Mouse (Mus musculus): Measurements from ENCODE around the gene Cmtm5.
"Not testable (repeated sequence)": the region's sequence is repeated elsewhere in the genome, so short reads cannot be mapped to it uniquely, and the experiment has no call there.

The Cmtm5 gene

DNA sequence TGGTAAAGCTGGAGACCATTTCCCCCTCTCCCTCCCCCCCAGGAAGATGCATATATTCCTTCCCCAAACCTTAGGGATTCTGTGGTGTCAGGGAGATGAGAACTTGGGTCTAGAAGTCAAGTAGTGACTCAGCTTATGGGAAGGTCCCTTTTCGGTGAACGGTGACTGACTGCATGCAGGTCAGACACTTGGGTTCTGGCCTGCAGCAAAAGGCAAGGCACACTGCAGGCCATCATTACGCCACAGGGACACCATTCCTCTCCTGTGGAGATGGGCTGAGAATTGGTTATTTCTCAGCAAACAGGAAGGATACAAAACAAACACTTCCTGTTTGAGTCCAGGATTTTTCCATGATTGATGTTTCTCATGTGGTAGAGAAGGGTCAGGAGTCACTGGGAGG lies 23.1 kb downstream of the Cmtm5 start:
- DNase-seq (ENCODE audit: low read depth, low spot score) = no peak

DNA sequence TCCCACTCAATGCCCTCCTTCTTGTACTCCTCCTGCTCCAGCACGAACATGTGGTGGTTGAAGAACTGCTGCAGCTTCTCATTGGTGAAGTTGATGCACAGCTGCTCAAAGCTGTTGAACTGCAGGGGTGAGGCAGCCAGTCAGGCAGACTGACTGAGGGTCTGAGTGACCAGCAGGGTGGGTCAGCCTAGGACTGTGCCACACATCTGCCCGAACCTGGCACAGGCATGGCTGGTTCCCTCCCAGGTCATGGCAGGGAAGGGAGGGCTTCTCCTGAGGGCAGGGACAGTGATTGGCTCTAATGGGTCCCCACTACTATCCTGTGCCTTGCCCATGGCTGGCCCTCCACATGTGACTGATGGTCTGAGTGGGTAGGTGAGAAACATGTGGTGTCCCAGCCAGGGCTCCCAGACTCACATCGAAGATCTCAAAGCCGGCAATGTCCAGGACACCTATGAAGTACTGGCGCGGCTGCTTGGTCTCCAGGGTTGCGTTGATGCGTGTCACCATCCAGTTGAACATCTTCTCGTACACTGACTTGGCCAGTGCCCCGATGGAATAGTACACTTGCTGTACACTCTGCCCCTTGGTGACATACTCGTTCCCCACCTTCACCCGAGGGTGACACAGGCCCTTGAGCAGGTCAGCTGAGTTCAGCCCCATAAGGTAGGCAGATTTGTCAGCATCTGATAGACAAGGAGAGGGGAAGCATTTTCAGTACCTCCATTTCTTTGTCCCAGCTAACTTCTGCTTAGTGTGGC lies 24.0 kb downstream of the Cmtm5 start:
- DNase-seq (ENCODE audit: low read depth, low spot score) = not testable (repeated sequence)

DNA sequence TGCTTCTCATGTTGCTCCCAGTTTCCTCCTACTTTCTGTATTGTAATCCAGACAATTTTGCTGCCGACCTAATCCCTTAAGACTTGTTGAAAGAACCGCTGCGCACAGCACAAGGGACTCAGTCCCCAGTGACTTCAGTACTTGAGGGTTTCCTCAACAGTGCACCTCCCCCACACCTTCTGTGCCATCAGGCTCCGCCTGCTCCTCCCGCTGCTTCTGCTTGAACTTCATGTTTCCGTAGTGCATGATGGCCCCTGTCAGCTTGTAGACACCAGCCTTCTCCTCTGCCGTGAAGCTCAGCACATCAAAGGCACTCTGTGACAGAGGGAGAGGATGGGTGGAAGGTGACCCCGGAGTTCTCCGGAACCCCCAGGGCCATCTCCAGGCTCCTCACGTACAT lies 24.7 kb downstream of the Cmtm5 start:
- DNase-seq (ENCODE audit: low read depth, low spot score) = no peak

DNA sequence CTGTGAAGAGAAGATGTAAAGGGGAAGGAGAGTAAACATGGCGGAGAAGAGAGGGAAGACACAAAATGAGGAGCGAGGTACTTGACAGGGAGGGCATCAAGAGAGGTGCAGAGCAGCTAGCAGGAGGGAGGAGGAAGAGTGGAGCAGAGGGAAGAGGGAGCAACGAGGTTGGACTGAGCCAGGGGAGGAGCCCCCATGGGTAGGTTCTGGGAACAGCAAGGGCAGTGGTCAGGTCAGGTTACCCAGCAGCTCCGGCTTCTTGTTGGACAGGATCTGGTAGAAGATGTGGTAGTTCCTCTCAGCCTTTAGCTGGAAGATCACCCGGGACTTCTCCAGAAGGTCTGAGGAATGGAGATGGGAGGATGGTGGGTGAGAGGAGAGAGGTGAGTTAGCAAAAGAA lies 25.4 kb downstream of the Cmtm5 start:
- DNase-seq (ENCODE audit: low read depth, low spot score) = no peak

DNA sequence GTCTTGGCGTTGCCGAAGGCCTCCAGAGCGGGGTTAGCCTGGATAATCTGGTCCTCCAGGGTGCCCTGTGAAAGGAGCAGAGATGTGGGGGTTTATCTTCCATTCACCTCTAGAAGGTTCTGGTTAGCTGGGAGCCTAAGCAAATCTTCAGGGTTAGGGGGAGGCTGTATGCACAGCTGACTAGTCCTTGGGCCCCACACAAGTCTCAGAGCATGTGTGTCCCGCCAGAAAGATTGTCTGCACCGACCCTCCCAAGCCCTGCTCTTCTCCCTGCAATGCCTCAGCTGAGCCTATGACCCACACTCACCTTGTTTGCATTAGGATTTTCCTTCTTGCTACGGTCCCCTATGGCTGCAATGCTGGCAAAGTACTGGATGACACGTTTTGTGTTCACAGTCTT lies 26.7 kb downstream of the Cmtm5 start:
- no peak for DNase-seq (ENCODE audit: low read depth, low spot score)

DNA sequence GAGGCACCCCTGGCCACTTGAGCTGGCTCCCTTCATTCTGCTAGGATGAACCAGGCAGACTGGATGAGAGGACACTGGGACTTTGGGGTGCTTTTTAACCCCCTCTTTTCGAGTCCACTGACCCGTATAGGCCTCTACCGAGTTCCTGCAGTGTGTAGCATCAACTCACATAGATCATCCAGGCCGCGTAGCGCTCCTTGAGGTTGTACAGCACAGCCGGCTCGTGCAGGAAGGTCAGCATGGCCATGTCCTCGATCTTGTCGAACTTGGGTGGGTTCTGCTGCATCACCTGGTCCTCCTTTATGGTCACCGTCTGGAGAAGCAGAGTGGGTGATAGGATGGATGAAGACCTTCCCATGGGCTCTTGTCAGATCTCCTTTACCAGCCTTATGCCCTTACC lies 27.7 kb downstream of the Cmtm5 start:
- no peak for DNase-seq (ENCODE audit: low read depth, low spot score)

DNA sequence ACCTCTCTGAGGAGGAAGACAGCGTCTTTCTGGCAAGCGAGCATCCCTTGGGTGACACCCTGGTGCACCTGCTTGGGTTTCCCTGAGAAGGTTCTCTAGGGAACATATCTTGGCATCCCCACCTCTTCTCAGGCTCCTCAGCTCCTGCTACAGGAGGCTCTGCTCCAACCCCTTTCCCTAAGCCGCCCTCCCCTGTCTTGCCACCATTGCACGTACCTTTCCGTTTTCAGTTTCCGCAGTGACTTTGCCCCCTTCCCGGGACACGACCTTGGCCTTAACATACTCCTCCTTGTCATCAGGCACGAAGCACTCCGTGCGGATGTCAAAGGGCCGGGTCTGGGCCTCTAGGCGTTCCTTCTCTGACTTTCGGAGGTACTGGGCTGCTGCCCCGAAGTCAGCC lies 29.0 kb downstream of the Cmtm5 start:
- no peak for DNase-seq (ENCODE audit: low read depth, low spot score)

DNA sequence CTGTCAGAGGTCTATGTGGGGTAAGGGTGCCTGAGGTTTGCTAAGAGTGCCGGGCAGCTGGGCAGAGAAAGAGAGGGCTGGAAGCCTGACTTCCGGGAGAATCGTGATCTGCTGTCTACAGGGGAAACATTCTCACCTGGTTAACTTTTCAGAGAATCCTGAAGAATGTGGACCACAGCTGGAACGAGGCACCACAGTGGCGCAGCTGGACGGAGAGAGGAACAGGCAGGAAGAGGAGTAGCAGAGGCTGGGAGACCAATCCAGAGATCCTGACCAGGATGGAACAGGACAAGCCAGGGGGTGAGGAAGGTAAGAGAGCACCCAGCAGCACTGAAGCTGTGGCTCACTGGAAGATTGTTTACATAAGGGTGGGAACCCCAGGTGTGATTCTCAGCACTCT lies 29.6 kb downstream of the Cmtm5 start:
- DNase-seq (ENCODE audit: low read depth, low spot score) = no peak

DNA sequence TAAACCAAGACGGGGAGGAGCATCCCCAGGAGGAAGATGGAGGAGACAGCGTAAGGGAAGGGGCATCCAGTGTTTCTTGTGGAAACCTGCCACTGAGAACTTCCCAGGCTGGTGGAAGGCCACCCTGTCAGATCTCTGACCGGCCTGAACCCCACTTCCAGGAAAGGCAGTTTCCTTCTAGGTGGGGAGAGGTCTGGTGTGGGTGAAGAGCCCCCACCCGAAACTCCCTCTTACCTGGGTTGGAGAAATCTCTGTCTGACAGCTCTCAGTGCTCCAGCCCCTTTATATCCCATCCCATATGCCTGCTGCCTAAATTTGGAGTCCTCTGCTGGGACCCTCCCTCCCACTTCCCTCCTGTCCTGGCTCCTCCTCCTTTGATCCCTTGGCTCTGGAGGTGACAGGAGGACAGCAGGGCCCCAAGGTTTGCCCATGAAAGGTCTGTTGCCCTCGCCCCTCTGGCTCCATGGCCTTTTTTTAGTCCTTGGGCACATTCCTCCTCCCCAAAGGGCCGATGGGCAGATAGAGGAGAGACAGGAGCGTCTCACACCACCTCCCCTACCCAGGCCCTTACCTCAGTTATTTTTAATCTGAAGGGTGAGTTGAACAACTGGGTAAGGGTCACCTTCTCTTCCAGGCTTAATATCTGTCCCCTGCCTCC lies 30.4 kb downstream of the Cmtm5 start, which contains the start of gene Myh6:
Myh6 (minus strand) TSS at position 608 of the 658 bp plus-strand sequence.
- DNase-seq (ENCODE audit: low read depth, low spot score) = no peak

DNA sequence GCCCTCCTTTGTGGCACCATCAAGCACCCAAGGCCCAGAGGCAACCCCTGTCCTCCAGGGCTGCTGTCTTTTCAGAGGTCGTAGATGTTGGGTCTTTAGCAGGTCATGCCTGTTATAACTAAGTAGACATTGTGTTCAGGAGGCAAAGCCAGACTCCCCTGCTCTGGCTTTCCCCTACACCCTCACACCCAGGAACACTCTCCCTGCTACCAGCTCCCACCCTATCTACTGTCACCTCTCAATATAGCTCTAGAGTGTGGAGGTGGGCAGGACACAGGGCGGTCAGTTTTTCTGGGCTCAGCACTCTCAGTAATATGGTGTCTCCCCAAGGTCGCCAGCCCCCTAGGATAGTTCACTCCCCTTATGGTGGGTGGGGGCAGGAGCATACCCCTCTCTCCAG lies 31.8 kb downstream of the Cmtm5 start:
- DNase-seq (ENCODE audit: low read depth, low spot score) = no peak

DNA sequence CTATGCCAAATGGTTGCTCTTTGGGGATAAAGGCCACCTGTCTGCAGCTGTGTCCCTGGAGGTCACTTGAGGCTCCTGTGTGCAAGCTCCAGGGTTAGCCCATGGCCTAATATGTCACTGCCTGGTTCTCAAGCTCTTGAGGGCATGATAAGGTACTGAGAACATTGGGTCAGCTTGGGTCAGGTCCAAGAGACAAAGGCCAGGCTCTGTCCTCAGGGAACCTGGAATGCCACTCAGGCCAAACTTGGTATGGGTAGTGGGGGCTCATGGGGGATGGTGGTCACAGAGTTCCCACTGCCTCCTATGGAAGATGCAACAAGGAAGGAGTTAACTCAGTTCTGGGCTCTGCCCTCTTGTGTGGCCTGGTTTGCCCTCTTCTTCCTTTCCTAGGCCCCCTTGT lies 32.3 kb downstream of the Cmtm5 start:
- DNase-seq (ENCODE audit: low read depth, low spot score) = no peak

DNA sequence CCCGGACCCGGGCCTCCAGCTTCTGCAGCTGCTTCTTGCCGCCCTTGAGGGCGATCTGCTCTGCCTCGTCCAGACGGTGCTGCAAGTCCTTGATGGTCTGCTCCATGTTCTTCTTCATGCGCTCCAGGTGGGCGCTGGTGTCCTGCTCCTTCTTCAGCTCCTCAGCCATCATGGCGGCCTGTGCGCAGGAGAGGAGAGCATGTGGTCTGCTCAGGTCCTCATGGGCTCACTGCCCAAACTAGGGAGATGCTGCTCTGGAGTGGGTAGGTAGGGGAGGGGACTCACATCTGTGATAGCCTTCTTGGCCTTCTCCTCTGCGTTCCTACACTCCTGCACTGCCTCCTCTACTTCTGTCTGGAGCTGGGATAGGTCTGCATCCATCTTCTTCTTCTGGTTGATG lies 36.7 kb downstream of the Cmtm5 start:
- not testable (repeated sequence) for DNase-seq (ENCODE audit: low read depth, low spot score)

DNA sequence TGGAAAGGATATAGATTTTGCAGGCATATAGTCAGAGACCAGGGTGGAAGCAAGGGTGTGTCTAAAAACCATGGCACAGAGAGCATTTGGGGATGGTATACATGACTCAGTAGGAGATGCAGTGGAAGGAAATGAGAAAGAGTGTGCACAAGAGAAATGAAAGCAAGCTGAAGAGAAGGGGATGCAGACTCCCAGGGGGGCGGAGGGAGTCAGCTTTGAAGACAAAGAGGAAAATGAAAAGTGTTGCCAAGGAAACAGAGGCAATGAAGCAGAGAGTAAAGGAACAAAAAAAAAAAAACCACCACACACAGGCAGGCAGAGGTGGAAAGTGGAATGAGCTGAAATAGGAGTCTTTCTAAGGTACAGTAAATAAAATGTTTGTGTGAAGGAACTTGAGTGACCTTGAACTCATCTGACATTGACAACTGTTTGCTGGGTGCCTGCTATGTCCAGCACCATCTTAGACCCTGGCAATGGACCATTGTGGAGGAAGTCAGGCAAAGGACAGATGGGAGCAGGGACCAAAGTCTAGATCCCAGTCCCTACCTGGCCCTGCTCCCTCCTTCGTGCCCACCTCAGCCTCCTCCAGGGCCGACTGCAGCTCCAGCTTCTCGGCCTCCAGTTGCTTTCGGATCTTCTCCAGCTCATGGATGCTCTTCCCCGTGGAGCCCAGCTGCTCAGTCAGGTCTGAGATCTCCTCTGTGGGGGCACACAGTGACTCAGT lies 38.2 kb downstream of the Cmtm5 start:
- no peak for DNase-seq (ENCODE audit: low read depth, low spot score)

DNA sequence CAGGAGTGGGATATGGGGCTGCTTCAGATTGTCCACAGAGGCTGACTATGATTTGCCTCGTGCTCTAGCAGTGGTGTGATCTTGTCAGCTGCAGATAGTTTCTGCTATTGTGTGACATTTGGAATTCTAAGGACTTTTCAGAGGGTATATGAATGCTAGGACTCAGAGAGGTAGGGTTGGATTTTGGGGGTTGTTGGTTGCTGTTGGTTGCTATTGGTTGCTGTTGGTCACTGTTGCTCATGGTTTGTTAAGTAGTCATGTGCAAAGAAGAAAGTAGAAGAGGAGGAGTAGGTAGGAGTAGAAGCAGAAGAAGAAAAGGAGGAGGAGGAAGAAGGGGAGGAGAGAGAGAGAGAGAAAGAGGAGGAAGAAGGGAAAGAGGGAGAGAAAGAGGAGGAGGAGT lies 40.6 kb downstream of the Cmtm5 start, which contains the start of gene Gm17428:
Gm17428 (plus strand) TSS at position 301 of the 400 bp plus-strand sequence.
- DNase-seq (ENCODE audit: low read depth, low spot score) = no peak

DNA sequence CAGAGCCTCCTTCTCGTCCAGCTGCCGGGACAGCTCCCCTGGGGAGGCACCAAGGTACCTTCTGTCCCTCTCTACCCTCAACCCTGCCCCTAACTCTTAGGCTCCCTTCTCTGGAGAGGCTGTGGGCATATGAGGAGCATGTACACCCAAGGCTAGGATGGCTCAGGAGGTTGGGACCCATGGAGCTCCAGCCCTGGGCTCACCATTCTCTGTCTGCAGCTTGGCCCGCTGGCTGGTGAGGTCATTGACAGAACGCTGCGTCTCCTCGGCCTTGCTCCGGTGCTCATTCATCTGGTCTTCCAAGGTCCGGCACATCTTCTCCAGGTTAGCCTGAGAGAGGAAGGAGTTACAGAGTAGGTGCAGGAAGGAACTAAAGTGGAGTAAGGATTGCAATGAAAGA lies 42.6 kb downstream of the Cmtm5 start:
- DNase-seq (ENCODE audit: low read depth, low spot score) = no peak

DNA sequence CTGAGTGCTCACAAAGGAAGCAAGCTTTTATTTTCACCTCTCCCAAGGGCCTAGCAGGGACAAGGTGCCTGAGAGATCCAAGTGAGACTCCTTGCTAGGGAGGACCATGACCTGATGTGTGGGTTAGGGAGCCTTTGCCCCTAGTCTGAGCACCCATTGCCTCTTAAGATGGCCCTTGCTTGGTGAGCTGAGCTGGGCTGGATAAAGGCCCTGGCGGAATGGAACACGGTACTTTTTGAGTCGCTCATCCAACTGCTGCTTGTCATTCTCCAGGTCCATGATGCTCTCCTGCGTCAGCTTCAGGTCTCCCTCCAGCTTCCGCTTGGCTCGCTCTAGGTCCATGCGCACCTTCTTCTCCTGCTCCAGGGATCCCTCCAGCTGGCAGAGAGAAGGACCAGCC lies 45.9 kb downstream of the Cmtm5 start:
- no peak for DNase-seq (ENCODE audit: low read depth, low spot score)

DNA sequence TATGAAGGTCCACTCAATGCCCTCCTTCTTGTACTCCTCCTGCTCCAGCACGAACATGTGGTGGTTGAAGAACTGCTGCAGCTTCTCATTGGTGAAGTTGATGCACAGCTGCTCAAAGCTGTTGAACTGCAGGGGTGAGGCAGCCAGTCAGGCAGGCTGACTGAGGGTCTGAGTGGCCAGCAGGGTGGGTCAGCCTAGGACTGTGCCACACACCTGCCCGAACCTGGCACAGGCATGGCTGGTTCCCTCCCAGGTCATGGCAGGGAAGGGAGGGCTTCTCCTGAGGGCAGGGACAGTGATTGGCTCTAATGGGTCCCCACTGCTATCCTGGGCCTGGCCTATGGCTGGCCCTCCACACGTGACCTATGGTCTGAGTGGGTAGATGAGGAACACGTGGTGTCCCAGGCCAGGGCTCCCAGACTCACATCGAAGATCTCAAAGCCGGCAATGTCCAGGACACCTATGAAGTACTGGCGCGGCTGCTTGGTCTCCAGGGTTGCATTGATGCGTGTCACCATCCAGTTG lies 52.4 kb downstream of the Cmtm5 start:
- DNase-seq (ENCODE audit: low read depth, low spot score) = not testable (repeated sequence)

All from c-Kit-negative CD71-positive TER-119-positive erythroid progenitor cells, embryonic 14.5 days (primary cell).